Mouse (Mus musculus) lung, embryonic 15.5 days (tissue): ENCODE measurements around the gene Paox. TPM values are rescaled to one million over a fixed set of nuclear protein-coding genes. Genes with fewer than 3 reads are reported as not detected.

Experiments used
- ATAC-seq: fragments of 200-750 bp; cut with Nextera tagmentation; 2 replicates; pipeline ENCODE4 v1.8.0; 2017; ENCODE audit warnings: moderate number of reproducible peaks, borderline replicate concordance; ENCODE audit not compliant: low FRiP score, low TSS enrichment; ENCODE audit errors: extremely low read depth
- H3K27ac ChIP-seq: fragments of 300-500 bp; sonication (generic); 2 replicates; pipeline ENCODE4 v1.5.1; 2015; ENCODE audit warnings: moderate library complexity, mild to moderate bottlenecking, inconsistent platforms
- H3K27me3 ChIP-seq: fragments of 300-500 bp; sonication (generic); 2 replicates; pipeline ENCODE4 v1.6.1; 2015; ENCODE audit warnings: inconsistent platforms
- H3K36me3 ChIP-seq: fragments of 300-500 bp; sonication (generic); 2 replicates; pipeline ENCODE4 v1.6.1; 2015; ENCODE audit warnings: inconsistent platforms
- H3K4me1 ChIP-seq: fragments of 300-500 bp; sonication (generic); 2 replicates; pipeline ENCODE4 v1.6.1; 2015; ENCODE audit warnings: inconsistent platforms
- H3K4me2 ChIP-seq: fragments of 300-500 bp; sonication (generic); 2 replicates; pipeline ENCODE4 v1.6.1; 2015; ENCODE audit warnings: inconsistent platforms, mild to moderate bottlenecking, moderate library complexity
- H3K4me3 ChIP-seq: fragments of 300-500 bp; sonication (generic); 2 replicates; pipeline ENCODE4 v1.5.1; 2015; ENCODE audit warnings: mild to moderate bottlenecking, inconsistent platforms
- H3K9ac ChIP-seq: fragments of 300-500 bp; sonication (generic); 2 replicates; pipeline ENCODE4 v1.6.1; 2015; ENCODE audit warnings: inconsistent platforms
- H3K9me3 ChIP-seq: fragments of 300-500 bp; sonication (generic); 2 replicates; pipeline ENCODE4 v1.6.1; 2016; ENCODE audit warnings: inconsistent platforms
- WGBS: fragments of 180-500 bp; shearing (Covaris S2); methylation state at CpG from one replicate; pipeline ENCODE4 v1.1.7; 2015; 5-methylcytosine and 5-hydroxymethylcytosine counted together
- polyA plus RNA-seq: library from polyadenylated mRNA; unstranded; fragments of >200 nt; fragmentation: Nextera tagmentation; extraction: Ambion mirVana; gene quantifications from 2 replicates; pipeline ENCODE4 v1.2.1, GENCODE M21; 2015

Paox gene
- 21.6 and 22.3 TPM in 2 replicates for polyA plus RNA-seq

- Histone ChIP-seq H3K4me3 (peak within 1 kb of the TSS; percentile 74), H3K27ac (peak within 1 kb of the TSS; percentile 88), H3K27me3 (no peaks in the 10 kb centered on the region), H3K4me2 (peak within 1 kb of the TSS; percentile 70), H3K9me3 (no peaks in the 10 kb centered on the region), H3K36me3 (peaks cover 20% of the 10 kb centered on the region; the same call in 1 of the 2 replicates), H3K9ac (peak within 1 kb of the TSS; percentile 86), H3K4me1 (0 out of 2 replicates have a peak, but pooled peaks cover 2% of the 10 kb centered on the region)
- peak; percentile 83 for ATAC-seq
- under 1% methylated on average over 23 of the region's 23 CpGs for WGBS
Measured at GRCm38 (mm10) chr7:140115583-140116328, at the start of gene Paox. TSS of gene Paox (plus strand) at chr7:140115799.

- WGBS, result 62% methylated on average over 6 of the region's 6 CpGs
- no peak overlapping the region for H3K9ac ChIP-seq
- H3K4me1 ChIP-seq, result no peaks in the 10 kb centered on the region
- no peaks in the 10 kb centered on the region for H3K9me3 ChIP-seq
- no peak for ATAC-seq
- no peaks in the 10 kb centered on the region for H3K36me3 ChIP-seq
- H3K27me3 ChIP-seq, result peaks cover 44% of the 10 kb centered on the region
- no peak overlapping the region for H3K4me3 ChIP-seq
- no peak overlapping the region for H3K27ac ChIP-seq
- H3K4me2 ChIP-seq, result no peak overlapping the region
Measured at GRCm38 (mm10) chr7:140067397-140067796, 48.2 kb upstream of the Paox start.

- H3K4me1 ChIP-seq, result no peaks in the 10 kb centered on the region
- peak overlapping the region; percentile 55 for H3K4me2 ChIP-seq
- H3K27ac ChIP-seq, result no peak overlapping the region
- ATAC-seq, result peak; percentile 51; the same call in 1 of the 2 replicates
- 0 out of 2 replicates have a peak overlapping the region, but pooled peaks have one; percentile 10 for H3K9ac ChIP-seq
- 26% methylated on average over 38 of the region's 39 CpGs for WGBS
- peak overlapping the region; percentile 32 for H3K4me3 ChIP-seq
- no peaks in the 10 kb centered on the region for H3K36me3 ChIP-seq
- H3K9me3 ChIP-seq, result no peaks in the 10 kb centered on the region
- peaks cover 21% of the 10 kb centered on the region for H3K27me3 ChIP-seq
Measured at GRCm38 (mm10) chr7:140070042-140070711, 45.4 kb upstream of the Paox start.

- Histone ChIP-seq H3K4me2 (no peak overlapping the region), H3K27ac (no peak overlapping the region), H3K9me3 (no peaks in the 10 kb centered on the region), H3K9ac (no peak overlapping the region), H3K4me1 (no peaks in the 10 kb centered on the region), H3K27me3 (peaks cover 42% of the 10 kb centered on the region), H3K36me3 (no peaks in the 10 kb centered on the region), H3K4me3 (no peak overlapping the region)
- 70% methylated on average over 6 of the region's 6 CpGs for WGBS
- no peak for ATAC-seq
Measured at GRCm38 (mm10) chr7:140077698-140078097, 37.9 kb upstream of the Paox start.

- no peak overlapping the region for H3K4me3 ChIP-seq
- no peaks in the 10 kb centered on the region for H3K4me1 ChIP-seq
- H3K4me2 ChIP-seq, result no peak overlapping the region
- 7% methylated on average over 5 of the region's 5 CpGs for WGBS
- no peaks in the 10 kb centered on the region for H3K36me3 ChIP-seq
- H3K9me3 ChIP-seq, result no peaks in the 10 kb centered on the region
- H3K27me3 ChIP-seq, result peaks cover 42% of the 10 kb centered on the region
- ATAC-seq, result no peak
- H3K27ac ChIP-seq, result no peak overlapping the region
- H3K9ac ChIP-seq, result no peak overlapping the region
Measured at GRCm38 (mm10) chr7:140078711-140079110, 36.9 kb upstream of the Paox start.

GRCm38 (mm10) chr7:140080503-140081156 is 35.0 kb upstream of the Paox start:
- WGBS, result 1% methylated on average over 24 of the region's 24 CpGs
- ATAC-seq, result peak; percentile 75; the same call in 1 of the 2 replicates
- Histone ChIP-seq H3K36me3 (no peaks in the 10 kb centered on the region), H3K27ac (no peak overlapping the region), H3K9me3 (no peaks in the 10 kb centered on the region), H3K27me3 (peaks cover 42% of the 10 kb centered on the region), H3K4me1 (no peaks in the 10 kb centered on the region), H3K9ac (no peak overlapping the region), H3K4me2 (peak overlapping the region; percentile 38), H3K4me3 (peak overlapping the region; percentile 12)

GRCm38 (mm10) chr7:140081408-140082241 is 34.0 kb upstream of the Paox start:
- no peaks in the 10 kb centered on the region for H3K9me3 ChIP-seq
- H3K4me2 ChIP-seq, result no peak overlapping the region
- H3K9ac ChIP-seq, result no peak overlapping the region
- H3K4me3 ChIP-seq, result no peak overlapping the region
- no peaks in the 10 kb centered on the region for H3K36me3 ChIP-seq
- 0 out of 2 replicates have a peak, but pooled peaks have one; percentile 5 for ATAC-seq
- peaks cover 42% of the 10 kb centered on the region for H3K27me3 ChIP-seq
- no peak overlapping the region for H3K27ac ChIP-seq
- H3K4me1 ChIP-seq, result no peaks in the 10 kb centered on the region
- WGBS, result 22% methylated on average over 20 of the region's 20 CpGs

- Histone ChIP-seq H3K9ac (no peak within 1 kb of the TSS), H3K27me3 (peaks cover 42% of the 10 kb centered on the region), H3K9me3 (no peaks in the 10 kb centered on the region), H3K4me1 (no peaks in the 10 kb centered on the region), H3K4me3 (no peak within 1 kb of the TSS), H3K36me3 (no peaks in the 10 kb centered on the region), H3K27ac (no peak within 1 kb of the TSS), H3K4me2 (no peak within 1 kb of the TSS)
- WGBS, result 8% methylated on average over 18 of the region's 18 CpGs
- 0 out of 2 replicates have a peak, but pooled peaks have one; percentile 31 for ATAC-seq
Measured at GRCm38 (mm10) chr7:140082242-140082678, 33.3 kb upstream of the Paox start, which contains the start of gene Caly. TSS of gene Caly (minus strand) at chr7:140082548.

- Histone ChIP-seq H3K4me1 (no peaks in the 10 kb centered on the region), H3K9me3 (no peaks in the 10 kb centered on the region), H3K4me2 (no peak overlapping the region), H3K27me3 (no peaks in the 10 kb centered on the region), H3K36me3 (no peaks in the 10 kb centered on the region), H3K4me3 (no peak overlapping the region), H3K9ac (no peak overlapping the region), H3K27ac (no peak overlapping the region)
- WGBS, result 72% methylated on average over 10 of the region's 10 CpGs
- no peak for ATAC-seq
Measured at GRCm38 (mm10) chr7:140090601-140091000, 25.0 kb upstream of the Paox start.

GRCm38 (mm10) chr7:140092924-140093528 is 22.6 kb upstream of the Paox start, which contains the start of gene Prap1:
TSS of gene Prap1 (plus strand) at chr7:140093395.
- Histone ChIP-seq H3K27ac (no peak within 1 kb of the TSS), H3K9me3 (no peaks in the 10 kb centered on the region), H3K4me3 (no peak within 1 kb of the TSS), H3K4me2 (no peak within 1 kb of the TSS), H3K27me3 (no peaks in the 10 kb centered on the region), H3K4me1 (no peaks in the 10 kb centered on the region), H3K9ac (no peak within 1 kb of the TSS), H3K36me3 (no peaks in the 10 kb centered on the region)
- ATAC-seq, result no peak
- 57% methylated on average over 5 of the region's 5 CpGs for WGBS

- Histone ChIP-seq H3K9me3 (no peaks in the 10 kb centered on the region), H3K27ac (no peak overlapping the region), H3K36me3 (no peaks in the 10 kb centered on the region), H3K9ac (no peak overlapping the region), H3K4me3 (no peak overlapping the region), H3K4me1 (no peaks in the 10 kb centered on the region), H3K27me3 (no peaks in the 10 kb centered on the region), H3K4me2 (no peak overlapping the region)
- ATAC-seq, result no peak
- WGBS, result 29% methylated on average over 5 of the region's 5 CpGs
Measured at GRCm38 (mm10) chr7:140094954-140095353, 20.6 kb upstream of the Paox start.
